Mouse (Mus musculus) frontal cortex, adult (tissue): ENCODE data around the gene Agap1.
A peak's percentile ranks its signal among the peaks of the same experiment; 100 is the strongest.

Experiments used
- ATAC-seq: cut with Nextera tagmentation; 2 replicates; pipeline ENCODE4 v1.9.2; 2017; ENCODE audit warnings: mild to moderate bottlenecking, moderate library complexity, mixed read lengths; ENCODE audit not compliant: low TSS enrichment

The Agap1 gene

DNA sequence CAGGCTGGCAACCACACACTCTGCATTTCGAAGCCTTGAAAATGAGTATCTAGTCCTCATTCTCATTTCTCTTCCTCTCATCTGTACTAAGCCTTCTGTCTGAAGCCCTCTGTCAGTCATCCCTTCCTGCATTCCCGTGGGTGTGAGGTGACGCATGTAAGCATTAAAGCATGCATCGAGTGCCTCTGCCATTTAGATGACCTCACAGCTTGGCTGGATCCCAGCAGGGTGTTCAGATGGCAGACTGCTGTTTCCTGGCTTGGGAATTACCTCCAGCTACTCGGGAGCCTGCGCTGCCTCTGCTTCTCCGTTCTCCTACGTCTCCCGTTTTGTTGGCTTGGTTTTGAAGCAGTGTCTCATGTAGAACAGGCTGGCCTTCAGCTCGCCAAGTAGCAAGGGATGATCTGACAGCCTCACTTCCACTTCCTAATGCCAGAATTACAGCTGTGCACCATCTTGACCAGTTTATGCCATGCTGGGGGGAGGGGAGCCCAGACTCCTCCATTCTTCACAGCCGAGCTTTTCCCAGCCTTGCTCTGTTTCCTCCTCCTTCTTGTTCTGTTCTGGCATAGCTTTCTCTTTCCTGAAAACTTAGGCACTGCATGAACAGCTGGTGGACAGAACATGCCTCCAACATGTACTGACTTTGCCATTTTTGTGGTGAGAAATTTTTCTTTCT, 202.2 kb downstream of the Agap1 start:
- peak; percentile 86 for ATAC-seq

DNA sequence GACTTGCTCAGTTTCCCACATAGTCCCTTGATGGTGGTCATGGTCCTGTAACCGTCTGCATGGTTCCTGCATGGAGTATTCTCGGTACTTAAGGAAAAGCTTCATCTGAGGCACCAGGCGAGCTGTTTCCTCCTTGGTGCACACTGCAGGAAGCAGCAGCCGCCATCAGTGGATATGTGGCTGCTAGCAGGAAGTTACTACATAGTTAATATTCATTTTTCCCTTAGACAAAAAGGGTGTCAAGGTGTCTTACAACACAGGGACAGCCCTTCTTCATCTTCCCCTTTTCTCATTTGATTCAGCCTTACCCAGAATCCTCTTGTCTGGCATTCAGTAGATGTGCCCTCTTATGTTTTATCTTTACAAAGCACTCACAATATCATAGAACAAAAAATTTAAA, 206.2 kb downstream of the Agap1 start:
- no peak for ATAC-seq

DNA sequence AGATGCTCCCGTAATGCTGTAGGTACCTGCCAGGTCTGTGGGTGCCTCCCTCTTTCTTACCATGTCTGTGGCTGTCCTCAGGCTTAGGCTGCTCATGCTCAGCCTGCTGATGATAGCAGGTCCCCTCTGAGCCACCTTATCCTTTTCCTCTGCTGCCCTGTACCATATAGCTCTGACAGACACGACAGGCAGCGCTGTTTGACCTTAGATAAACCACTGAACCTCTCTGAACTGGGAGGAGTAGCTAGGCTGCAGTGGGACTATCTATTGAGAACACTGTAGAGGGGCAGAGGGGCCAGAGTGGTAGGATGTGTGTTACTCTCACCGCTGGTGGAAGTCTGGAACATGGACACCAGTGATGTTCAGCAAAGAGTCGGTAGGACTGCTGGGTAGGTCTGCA, 211.5 kb downstream of the Agap1 start:
- no peak for ATAC-seq

DNA sequence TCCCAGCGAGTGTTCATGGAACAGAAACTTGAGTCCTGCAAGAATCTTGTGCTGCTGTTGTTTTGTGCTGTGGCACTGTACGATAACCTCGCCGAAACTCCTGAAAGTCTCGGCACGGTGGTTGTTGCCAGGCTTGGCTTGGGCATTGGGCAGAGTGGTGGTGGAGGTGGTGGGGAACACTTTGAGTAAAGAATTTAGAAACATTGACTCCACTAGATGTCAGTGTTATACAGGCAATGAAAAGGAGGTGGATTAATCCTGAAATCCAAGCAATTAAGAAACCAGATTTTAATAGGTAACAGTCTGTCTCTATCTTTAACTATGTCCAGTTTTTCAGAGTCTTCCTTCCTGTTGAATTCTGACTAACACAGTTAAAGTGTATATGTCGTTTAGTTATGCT, 212.8 kb downstream of the Agap1 start:
- ATAC-seq = no peak

DNA sequence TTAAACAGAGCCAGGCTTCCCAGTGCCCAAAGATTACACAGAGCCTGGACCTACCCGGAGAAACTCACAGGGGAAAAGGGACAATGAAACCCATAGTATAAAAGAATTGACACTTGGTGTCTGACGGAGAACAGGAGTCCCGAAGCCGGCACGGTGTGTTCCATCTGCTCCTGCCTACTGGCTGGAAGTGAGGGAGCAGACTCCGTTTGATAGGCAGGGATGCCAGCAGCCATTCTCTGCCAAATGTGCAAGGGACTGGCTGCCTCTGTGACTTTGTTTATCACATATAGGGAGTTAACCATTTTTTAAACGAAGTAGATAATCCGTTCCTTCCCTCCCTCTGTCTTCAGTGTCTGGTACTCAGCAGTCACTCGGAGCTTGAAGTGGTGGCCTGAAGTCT, 214.0 kb downstream of the Agap1 start:
- 0 out of 2 replicates have a peak, but pooled peaks have one; percentile 16 for ATAC-seq

DNA sequence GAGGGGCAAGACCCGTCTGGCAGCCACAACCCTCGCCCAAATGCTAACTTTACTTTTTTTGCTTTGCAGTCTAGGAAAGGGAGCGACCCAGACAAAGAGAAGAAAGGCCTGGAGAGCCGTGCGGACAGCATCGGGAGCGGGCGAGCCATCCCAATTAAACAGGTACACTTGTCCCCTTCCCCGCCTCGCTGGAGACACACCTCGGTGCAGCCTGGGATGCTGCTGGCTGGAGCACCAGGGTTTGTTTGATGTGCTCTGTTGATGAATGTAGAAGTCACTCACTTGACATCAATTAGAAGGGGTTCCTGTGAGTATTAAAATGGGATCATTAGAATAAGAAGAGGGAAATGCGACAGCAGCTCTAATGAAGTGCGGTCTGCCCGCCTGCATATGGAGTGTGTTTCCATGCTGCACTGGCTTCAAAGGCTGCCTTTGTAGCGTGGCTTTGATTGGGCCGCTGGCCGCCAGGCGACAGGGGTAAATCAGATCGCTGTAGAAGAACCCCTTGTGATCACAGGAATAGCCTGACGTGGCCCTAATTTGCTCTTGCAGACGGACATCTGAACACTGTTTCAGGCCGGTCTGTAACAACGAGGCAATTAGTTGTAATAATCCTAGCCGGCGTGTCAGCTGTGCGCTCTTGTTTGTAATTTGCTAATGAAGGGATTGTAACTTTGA, 216.6 kb downstream of the Agap1 start:
- peak; percentile 23; the same call in 1 of the 2 replicates for ATAC-seq

DNA sequence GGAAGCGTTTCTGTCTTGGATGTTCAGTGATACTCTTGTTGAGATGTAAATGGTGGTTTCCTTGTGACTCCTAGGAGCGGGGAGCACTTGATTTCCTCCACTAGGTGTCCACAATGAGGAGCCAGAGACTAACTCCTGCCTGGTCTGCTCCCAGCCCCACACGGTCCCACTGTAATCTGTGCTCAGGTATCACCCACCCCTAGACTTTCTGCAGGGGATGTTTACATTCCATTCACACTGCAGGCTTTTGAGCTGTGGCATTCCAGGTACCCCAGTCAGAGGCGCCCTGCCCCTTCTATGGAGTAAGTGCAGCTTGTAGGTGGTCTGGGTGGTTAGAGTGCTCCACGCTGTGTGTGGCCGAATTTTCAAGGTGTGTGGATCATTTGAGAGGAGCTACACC, 218.5 kb downstream of the Agap1 start:
- no peak for ATAC-seq

DNA sequence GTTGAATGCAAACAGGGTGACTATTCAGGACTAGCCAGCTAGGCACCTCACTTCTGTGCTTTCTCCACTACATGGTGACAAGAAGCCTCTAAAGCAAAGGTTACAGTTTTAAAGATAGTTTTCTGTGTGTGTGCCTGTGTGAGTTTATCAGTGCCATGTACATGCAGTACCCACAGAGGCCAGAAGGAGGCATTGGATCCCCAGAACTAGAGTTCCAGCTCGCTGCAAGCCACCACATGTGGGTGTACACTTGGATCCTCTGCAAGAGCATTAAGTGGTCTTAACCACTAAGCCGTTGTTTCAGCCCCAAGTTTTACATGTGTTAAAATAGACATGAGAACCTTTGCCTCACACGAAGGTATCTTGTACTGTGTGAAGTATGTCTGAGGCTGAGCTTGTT, 219.1 kb downstream of the Agap1 start:
- no peak for ATAC-seq

DNA sequence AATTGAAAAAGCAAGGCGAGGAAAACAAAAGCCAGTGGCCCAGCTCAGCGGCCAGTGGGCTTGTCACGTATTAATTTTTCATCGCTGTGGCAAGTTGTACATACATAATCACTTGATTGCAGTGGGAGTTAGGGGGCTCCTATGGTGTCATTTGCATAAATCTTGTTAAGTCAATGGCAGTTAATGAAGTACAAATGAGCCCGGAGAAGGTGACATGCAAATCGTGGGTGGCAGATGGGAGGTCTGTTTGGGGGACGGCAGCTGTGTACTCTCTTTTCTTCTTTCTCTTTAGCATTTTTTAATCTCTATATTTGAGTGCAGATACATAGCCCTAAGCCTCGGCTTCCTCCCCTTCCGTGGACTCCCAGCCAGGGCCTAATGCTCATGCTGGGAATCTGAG, 220.1 kb downstream of the Agap1 start:
- no peak for ATAC-seq

DNA sequence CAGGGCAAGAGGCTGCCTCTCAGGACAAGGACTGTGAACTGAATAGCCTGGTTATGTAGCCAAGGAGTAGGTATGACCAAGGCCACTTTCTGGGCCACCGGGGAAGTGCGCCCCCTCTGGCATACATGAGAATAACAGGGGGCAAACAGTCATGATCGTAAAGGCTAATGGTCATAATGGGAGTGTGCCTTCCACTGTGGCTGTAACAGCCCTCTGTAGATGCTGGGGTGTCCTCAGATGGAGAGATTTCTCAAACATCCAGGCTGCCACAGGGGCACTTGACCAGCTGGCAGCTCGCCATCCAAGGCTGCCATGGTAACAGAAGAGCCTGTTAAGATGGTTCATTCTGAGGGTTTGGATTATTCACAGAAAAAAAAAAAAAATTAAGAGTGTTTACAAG, 221.8 kb downstream of the Agap1 start:
- ATAC-seq = no peak

DNA sequence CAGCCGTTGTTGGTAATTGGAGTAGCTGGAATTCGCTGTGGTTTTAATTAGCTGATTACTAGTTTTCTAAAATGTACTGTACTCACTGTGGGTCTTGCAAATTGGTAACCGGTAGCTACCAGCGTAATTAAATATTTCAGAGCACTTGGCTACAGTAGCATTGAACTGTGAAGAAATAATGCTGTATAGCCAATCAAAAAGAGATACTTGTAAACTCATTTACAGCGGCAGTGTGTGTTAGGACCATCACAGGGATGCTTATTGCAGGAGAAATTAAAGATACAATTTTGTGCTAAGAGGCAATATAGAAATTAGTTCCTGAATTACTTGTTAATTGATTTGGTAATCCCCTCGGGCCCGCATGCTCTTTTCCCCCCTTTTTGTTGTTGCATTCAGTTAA, 226.1 kb downstream of the Agap1 start:
- ATAC-seq = no peak

DNA sequence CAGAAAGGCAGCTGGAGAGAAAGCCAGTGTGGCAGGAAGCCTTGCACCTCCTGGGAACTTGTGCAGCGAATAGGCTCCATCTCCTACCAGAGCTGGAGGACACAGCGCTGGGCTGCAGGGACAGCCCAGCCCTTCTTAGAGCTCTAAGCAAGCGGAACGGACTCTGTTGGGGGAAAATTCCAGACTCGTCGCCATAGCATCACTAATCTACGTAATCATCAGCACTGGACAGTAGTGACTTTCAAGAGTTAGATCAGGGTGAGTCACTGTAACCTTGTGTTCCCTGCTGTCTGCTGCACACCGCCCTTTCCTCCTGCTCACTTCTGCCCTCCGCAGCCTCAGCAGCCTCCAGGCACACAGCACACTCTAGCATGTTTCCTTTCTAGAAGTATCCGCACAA, 234.3 kb downstream of the Agap1 start:
- ATAC-seq = no peak

DNA sequence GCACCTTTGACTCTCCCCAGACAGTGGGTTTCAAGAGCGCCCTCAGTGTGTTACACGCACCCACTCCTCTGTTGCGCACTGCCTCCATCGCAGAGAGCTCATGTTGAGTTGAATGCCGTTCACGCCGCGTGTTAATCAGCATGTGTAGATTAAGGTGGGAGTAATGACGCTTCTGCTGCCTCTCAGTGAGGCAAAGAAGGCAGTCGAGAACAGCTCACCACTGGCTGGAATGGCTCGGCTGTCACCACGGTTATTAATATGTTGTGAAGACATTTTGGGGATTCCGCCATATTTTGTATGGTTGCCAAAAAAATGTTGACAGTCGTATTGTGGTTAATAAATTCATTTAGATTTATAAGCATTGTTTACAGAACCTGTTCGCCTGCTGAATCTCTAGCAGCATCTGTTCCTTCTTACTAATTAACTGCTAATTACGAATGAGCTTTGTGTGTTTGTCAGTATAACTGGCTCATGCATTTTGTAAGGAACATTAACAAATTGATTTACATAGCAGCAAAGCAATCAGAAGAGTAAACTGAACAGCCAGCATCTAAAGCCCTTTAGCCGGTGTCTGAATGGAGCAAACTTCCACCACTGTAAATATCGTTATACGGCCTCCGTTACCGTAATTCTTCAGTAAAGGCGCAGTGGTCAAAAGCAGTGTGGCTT, 235.1 kb downstream of the Agap1 start:
- ATAC-seq = no peak; the same call in 1 of the 2 replicates

DNA sequence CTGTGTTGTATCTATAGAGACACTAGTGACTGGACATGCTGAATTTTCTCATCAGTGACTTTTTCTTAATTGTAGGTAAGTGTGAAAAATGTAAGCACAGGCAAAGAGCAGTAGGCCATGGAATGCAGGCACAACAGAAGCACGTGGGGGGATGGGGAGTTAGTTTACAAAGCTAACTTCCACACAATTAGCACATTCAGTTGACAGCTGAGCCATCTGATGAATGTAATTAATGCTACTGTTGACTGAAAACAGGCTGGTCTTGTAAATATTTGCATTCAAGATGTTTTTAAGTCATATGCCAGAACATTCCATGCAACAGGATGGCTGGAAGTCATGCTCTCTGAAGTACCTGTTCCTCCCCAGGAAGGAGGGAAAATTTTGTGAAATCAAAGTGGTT, 236.5 kb downstream of the Agap1 start:
- no peak for ATAC-seq

DNA sequence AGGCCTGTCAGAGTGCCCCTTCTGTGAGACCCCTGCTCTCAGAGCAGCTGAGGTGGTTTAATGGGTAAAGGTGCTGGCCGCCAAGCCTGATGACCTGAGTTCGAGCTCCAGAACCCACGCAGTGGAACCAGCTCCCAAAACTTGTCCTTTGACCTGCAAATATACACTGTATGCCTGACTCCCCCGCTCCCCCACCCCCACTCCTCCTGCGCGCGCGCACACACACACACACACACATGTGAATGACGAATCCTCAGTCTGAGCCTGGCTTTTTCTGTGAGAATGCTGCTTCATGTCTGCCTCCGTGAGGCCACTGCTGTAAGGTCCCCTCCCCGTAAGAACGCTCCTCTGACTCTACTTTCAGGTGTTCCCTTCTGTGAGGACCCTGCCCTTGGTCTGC, 237.8 kb downstream of the Agap1 start:
- no peak for ATAC-seq

DNA sequence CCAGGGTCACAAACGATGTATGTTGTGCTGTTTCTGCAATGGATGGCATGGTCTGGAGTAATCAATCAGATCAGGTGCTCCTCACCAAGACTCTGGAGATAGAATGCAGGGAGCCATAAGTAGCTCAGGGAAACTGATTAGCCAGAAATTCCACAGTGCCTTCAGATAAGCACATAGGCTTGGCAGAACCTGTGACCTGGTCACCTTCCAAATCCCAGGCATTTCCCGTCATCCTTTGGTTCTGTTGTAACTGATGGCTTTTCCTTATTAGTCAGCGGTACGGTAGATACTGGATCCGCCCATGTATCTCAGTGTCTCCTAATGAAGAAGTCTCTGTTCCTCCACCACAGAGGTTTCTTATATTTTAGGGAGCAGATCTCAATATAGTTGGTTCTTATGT, 240.3 kb downstream of the Agap1 start:
- no peak for ATAC-seq

DNA sequence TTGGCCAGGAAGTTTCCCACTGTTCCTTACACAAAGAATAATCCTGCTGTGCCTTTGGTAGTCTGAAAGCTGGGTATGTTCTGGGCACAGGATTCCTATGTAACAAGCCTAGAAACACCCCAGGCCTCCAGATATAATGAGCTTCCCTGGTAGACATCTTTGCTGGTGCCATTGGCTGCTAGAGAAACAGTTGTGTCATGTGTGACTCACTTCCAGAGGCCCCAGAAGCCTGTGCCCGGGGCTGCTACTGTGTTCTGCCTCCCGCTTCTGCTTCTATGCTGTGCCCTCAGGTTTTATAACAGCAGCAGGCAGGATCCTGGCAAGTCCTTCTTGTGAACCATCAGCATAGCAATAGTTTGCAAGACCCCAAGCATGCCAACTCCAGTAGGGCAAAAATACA, 242.6 kb downstream of the Agap1 start:
- ATAC-seq = no peak

DNA sequence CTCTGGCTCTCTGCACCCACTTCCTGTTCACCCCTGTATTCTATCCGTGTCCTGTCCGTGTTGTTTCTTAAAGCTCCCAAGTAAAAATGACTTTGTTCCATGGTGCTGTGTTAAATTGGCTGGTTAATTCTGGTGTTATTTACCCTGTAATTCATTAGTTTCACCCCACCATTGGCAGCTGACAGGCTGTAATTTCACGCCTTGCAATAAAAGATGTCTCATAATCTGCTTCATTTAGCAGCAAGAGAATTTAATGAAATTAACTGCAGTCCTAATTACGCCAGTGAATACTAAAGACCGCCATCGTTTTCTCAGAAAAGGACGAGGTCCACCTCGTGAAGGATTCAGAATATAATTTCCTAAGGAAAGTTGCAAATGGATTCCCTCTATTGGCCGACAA, 245.6 kb downstream of the Agap1 start:
- no peak for ATAC-seq

DNA sequence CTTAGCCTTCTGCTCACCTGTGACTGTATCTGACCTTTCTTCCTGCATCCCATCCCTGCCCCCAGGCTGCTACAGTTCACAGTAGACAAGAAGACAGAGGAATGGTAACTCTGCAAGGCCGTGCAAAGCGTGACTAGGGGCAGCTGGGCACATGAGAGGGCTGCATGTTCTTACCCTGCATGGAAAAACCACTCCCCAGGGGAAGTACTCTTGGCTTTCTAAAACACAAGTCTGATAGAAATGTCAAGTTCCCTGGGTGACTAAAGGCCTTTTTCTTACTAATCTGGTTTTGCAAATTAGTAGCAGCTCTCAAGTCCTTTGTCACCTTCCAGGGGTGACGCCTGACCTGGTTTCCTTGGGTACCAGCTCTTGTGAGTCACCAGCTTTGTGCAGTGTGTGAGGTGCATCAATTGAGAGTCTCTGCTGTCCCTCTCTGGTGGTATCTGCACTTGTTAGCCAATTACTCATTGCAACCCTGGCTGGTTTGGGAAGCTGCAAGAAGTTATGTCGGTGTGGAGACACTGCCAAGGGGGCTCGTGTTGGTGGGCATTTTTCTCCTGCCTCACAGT, 246.6 kb downstream of the Agap1 start:
- no peak for ATAC-seq

DNA sequence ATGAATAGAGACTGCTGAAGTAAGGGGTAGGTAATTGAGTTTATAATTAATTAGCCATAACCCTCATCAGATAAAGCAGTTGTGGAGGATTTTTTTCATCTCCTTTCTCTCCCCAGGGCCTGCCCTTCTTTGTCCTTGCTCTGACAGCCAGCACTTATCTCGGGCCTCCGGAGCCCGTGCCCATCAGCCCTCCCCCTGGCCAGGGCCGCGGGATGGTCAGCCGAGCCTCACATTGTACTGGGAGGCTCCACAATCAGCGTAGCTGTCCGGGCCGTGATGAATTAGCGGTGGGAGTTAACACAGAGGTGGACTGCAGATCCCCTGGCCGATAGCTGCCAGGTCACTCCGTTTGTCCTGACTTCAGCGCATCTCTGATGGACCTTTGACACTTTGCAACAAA, 248.7 kb downstream of the Agap1 start:
- ATAC-seq = no peak

DNA sequence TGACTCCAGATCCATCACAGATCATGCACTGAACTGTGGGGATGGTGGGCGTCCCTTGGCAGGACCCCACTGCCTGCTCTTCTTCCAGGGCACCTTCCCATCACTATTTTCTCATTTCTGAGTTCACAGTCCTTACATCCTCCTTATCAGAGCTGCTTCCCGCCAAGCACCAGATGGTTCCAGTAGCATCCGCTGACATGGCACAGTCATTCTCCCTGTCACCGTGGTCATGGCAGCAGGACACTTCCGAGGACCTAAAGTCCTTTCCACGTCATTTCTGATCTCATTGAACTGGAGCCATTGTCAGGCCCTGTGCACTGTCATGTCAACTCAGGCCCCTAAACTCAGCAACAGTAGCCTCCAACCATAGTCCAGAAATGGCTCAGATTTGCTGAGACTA, 251.1 kb downstream of the Agap1 start:
- ATAC-seq = no peak

DNA sequence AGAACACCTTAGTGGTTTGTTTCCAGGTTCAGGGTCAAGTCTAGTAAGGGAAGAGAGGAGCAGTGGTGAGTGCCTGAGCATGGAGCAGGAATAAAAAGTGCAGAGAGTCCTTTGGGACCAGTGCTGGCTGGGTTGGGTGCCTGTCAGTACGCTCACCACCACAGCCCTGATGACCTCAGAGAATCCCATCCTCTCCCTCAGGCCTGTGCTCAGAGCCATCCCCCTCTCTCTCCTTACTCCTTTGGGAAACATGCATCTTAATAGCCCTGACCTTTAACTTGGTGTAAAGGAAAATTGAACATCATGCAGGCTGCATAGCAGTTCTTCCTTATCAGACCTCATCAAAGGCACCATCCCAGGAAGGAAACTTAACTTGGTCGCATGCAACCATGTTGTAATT, 252.3 kb downstream of the Agap1 start:
- ATAC-seq = no peak
